Mouse (Mus musculus) telencephalon, adult 2 months (tissue): ENCODE measurements at regions not wholly inside any gene's neighbourhood (a gene's known extent, or its start where the extent isn't known, plus 50 kb on each side); places are given as distances from the start of the nearest gene placed in this dataset.

Experiments used
- DNase-seq: peaks from one replicate; pipeline ENCODE4 v3.0.0-alpha.2; 2011; ENCODE audit warnings: low read depth, low spot score

DNA sequence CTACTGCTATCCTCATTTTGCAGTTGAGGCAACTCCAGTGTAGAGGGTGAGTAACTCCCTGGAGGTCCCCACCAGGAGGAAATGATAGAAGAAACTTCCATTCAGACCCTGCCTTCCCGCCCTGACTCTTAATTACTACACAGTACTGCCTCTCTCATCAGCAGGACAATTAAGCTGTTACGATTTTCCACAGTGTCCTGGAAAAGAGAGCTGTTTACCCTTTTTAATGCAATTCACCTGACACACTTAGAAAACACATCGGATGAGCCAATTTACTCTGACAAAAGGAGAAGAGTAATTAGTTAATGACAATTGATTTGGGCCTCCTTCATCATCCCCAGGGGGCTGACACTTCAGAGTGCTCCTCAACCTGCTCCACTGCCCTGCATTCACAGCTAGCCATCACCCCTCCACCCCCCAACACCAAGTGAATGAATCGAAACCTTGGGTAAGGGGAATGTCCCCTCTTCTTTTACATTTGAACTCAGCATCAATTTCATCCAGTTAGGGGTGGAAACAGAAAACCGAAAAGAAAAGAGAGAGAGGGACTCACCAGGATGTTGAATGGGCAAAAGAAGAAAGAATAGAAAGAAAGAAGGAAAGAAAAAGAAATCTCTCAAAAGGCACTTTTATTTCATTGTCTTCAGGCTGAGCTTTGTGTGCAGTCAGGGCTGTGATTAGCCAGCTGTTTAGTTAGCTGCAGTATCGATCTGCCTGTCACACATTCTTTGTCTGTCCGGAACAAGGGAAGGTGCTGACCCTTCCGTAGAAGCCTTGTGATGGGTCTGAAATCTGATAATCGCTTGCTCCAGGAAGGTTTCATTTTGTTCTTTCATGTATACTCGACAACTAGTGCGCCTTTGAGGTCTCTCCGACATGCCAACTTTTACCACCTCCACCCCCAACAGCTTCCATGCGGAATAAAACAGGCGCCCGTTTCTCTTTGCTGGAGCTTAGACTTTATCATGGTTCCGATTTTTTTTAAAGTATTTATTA, 482.6 kb upstream of the Tenm4 start:
- no peak for DNase-seq

GRCm38 (mm10) chr7:95689161-95689833, 481.7 kb upstream of the Tenm4 start:
- peak; percentile 10 for DNase-seq

GRCm38 (mm10) chr7:95699506-95699905, 471.5 kb upstream of the Tenm4 start:
- peak; percentile 22 for DNase-seq

DNA sequence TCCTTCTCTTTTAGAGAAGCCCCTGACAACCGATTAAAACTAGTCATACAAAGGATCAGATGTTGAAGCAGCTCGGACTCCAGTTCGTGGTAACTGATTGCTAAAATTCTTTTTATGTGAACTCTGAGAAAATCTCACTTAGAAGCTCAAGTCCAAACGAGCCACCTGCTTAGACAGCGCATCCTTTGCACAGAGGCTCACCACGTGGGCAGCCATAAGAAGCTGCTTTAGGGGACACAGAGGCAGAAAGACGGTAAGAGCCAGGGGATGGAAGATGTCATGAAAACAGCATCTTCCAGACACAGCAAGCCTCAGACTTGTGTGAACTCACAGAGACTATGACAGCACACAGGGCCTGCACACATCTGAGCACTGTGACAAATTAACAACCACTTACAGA, 461.0 kb upstream of the Tenm4 start:
- no peak for DNase-seq

DNA sequence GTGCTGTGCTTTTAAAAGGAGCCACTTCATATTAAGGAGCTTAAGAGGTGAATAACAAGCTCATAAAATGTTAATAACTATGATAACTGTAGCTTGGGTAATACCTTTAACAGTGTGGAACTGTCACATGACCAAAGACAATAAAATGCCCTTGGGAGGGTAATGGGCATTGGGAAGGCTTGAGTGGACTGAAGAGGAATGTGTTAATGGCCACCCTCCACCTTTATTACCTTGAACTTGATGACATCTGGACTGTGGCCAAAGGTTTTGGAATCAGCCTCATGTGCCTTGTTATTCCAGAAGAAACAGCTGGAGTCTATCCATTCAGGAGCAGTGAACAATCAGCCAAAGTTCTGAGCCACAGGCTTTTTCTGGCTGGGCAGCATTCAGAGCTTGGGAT, 451.0 kb upstream of the Tenm4 start:
- DNase-seq = no peak

DNA sequence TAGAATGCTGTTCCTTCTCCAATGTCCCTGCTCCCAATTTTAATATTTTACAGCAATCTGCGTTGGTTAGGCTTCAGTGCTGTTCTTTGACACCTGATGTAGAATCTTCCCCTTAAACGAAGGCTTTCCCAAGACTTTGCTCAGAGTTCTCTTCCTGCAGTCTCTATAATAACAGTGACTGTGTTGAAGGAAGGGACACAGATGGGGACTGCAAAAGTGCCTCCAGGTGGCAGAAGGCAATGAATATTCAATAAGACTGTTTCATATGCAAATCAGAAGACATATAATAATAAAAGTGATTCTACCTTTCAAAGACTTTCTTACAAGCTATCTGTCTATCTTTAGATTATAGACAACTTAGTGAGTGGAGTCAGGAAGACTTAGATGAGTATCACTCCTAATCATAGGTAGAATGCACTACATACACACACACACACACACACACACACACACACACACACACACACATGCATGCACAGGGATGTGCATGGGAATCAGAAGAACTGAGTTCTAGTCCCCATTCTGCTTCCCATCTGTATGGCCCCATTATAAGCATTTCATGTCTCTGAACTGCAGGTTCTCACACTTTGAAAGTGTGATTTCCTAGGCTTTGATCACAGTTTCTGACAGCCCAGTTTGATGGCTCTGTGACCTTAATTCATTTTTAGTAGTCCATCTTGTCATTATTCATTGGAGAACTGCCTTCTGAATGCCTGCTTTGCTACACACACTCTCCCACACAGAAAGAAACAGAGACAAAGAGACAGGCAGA, 445.1 kb upstream of the Tenm4 start:
- peak; percentile 21 for DNase-seq

DNA sequence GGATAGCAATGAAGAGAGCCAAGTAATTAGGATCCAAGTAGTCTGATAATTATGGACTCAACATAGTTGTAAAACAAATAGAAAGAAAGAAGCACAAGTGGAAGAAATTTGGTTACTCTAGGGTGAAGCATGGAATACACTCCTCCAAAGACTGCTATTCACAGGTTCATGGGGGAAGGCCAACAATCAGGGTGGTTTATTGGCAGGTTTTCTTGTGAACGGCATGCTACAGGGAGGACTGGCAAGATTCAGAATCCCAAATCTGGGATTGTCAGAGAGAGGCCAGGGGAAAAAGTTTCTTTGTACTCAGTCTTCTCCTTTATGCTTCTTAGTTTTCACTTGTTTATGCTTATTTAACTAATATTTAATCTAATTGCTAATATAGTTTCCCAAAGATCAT, 437.2 kb upstream of the Tenm4 start:
- no peak for DNase-seq

GRCm38 (mm10) chr7:95734587-95734986, 436.5 kb upstream of the Tenm4 start:
- DNase-seq = no peak

DNA sequence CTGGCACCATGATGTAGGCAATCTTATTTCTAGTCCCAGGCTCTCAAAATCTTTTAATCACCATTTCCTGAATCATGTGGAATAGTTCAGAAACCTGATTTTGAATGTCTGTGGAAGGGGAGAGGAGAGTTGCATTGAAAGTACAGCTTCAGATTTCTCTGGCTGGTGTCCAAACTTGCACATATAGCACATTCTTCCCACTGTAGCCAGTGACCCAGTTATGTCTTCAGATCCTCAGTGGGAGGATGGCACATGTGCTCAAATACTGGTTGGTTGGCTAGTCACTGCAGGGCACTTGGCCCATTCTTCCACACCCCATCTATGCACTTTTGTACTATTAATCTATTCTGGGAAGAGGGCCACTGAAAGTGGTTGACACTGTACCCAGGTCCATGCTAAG, 434.3 kb upstream of the Tenm4 start:
- no peak for DNase-seq

DNA sequence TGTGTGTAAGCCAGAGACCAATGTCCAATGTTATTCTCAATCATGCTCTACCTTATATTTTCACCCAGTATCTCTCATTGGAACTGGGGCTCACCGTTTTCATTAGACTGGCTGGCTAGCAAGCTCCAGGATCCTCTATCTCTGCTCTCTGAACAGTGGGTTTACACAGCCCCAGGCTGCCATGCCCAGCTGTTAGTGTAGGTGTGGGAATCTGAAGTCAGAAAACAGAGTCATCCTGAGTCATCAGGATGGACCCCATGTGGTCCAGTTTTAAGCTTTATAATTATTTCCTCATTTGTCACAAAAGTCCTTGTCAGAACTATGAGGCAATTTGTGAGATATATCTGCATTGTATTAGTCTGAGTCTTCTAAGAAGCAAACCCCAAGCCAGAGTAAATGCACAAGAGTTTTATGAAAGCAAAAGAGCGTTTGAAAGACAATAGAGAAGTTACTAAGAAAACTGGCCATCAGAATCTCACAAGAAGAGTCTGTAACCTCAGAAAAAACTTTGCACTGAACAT, 432.3 kb upstream of the Tenm4 start:
- no peak for DNase-seq

DNA sequence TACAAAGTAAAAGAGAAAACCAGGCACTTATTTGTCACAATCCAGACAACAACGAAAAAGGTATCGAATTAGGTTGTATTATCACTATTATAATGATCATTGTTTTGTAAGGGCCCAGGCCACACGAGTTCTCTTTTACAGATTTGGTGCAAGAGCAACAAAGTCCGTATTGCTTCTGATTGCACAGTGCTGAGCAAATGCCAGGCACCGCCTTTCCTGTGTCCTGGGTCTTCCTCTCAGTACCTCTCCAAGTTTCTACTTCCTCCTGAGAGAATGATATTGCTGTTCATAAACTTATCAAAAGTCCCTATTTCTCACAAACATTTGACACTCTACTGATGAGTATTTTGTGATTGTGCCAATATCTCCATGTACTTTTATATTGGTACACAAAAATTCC, 431.3 kb upstream of the Tenm4 start:
- no peak for DNase-seq

DNA sequence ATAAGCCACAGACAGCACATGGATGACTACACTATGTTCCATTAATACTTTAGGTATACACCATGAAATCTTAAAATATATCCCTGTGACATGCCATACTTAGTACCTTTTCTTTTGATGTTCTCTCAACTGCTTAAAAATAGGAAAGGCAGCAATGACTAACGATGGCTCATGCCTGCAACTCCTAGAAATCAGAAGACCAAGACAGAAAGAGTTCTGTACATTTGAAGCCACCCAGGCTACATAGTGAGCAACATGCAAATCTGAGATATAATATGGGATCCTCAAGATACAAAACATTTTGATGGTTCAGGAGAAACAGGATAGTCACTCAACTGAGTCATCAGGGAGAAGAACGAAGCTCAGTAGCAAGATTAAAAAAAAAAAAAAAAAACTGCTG, 412.7 kb upstream of the Tenm4 start:
- no peak for DNase-seq

- DNase-seq = peak; percentile 80
Measured at GRCm38 (mm10) chr7:95760945-95761661, 409.9 kb upstream of the Tenm4 start.

GRCm38 (mm10) chr7:95766356-95767150, 404.5 kb upstream of the Tenm4 start:
- DNase-seq = peak; percentile 87

- no peak for DNase-seq
Measured at GRCm38 (mm10) chr7:95784523-95784922, 386.5 kb upstream of the Tenm4 start.

GRCm38 (mm10) chr7:95787543-95787942, 383.5 kb upstream of the Tenm4 start:
- no peak for DNase-seq

DNA sequence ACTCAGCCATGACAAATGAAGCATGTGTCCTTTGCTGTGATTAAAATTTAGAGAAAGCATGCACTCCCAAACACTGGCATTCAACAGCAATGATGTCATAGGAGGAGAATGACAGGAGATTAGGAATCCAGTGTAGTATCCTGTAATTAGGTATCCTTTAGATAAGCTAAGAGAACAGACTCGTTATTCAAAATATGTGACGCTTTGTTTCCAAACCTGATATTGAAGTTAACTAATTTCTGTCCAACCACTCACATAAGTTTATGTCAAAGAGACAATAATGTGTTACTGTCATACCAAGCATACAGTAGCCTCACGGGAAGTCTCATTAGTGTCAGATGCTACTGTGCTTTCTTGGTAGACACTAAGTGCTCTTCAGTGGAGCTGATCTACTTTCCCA, 383.1 kb upstream of the Tenm4 start:
- no peak for DNase-seq

DNA sequence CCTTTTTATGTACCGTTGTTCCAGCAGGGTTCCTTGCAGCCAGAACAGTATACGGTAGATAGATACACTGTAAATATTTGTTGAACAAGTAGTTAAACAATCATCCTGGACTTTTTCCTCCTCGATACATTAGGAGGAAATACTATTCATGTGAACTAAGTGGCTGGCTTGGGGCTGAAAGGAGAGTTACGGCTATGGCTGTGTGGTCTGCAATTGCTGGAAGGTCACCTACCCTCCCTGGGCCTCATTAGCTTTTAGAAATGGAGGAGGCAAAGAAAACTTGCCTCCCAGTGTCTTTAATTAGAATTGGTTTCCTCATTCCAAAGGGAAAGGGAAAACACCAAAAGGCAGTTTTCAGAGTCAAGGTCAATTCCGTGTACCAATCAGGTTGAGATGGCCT, 381.6 kb upstream of the Tenm4 start:
- DNase-seq = no peak

DNA sequence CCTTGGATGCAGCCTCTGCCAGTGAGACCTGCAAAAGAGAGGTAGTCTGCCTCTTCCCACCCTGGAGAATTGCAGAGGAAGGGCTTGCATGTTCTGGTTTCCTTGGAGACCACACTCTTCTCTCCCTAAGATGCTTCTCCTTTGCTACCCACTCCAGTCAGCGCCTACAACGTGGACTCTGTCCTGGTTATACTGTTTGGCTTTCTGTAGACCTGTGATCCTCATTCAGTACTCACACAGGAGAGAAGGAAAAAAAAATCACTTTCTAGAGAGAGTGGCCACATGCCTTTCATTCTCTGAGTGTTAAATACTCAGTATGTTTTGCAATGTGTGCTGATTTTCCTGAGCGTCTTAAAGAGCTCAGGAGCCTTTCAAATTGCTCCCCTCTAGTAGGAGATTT, 372.0 kb upstream of the Tenm4 start:
- DNase-seq = peak; percentile 6

GRCm38 (mm10) chr7:95809626-95810025, 361.4 kb upstream of the Tenm4 start:
- no peak for DNase-seq
